Mouse (Mus musculus) ES-E14 (cell line): ENCODE data around the gene Ppp1r12c.

Source experiments
- CHD2 ChIP-seq: IDR thresholded peaks from 2 replicates; pipeline ENCODE4 v1.6.1; 2014; ENCODE audit warnings: mild to moderate bottlenecking, low read depth, low read length, inconsistent platforms
- MAFK ChIP-seq: IDR thresholded peaks from 2 replicates; pipeline ENCODE4 v1.6.1; 2014; ENCODE audit warnings: mild to moderate bottlenecking, low read depth, low read length, inconsistent platforms; ENCODE audit not compliant: insufficient read depth
- ZNF384 ChIP-seq: IDR thresholded peaks from 2 replicates; pipeline ENCODE4 v1.6.1; 2012; ENCODE audit warnings: low read depth, low read length, inconsistent platforms

- no peak for TF ChIP-seq CHD2
- no peak for TF ChIP-seq ZNF384
- TF ChIP-seq MAFK: no peak
These were observed 52.3 kb downstream of the Ppp1r12c start for GRCm38 (mm10) chr7:4449211-4449610.
